Mouse (Mus musculus) hindbrain, embryonic 11.5 days (tissue): ENCODE measurements around the gene Dcst1. TPM values are rescaled to one million over a fixed set of nuclear protein-coding genes. Genes with fewer than 3 reads are reported as not detected.

Experiments used
- ATAC-seq: fragments of 200-750 bp; cut with Nextera tagmentation; 2 replicates; pipeline ENCODE4 v1.8.0; 2017; ENCODE audit warnings: mild to moderate bottlenecking, moderate TSS enrichment, moderate library complexity; ENCODE audit not compliant: low FRiP score
- DNase-seq: peaks from one replicate; pipeline ENCODE4 v3.0.0-alpha.2; 2015; ENCODE audit warnings: low spot score
- H3K27ac ChIP-seq: fragments of 300-500 bp; sonication (generic); 2 replicates; pipeline ENCODE4 v1.5.1; 2014; ENCODE audit warnings: mild to moderate bottlenecking, low read depth, low read length
- H3K27me3 ChIP-seq: fragments of 300-500 bp; sonication (generic); 2 replicates; pipeline ENCODE4 v1.6.1; 2014; ENCODE audit warnings: mild to moderate bottlenecking, low read length, moderate library complexity, mixed read lengths; ENCODE audit not compliant: control insufficient read depth, insufficient read depth
- H3K36me3 ChIP-seq: fragments of 300-500 bp; sonication (generic); 2 replicates; pipeline ENCODE4 v1.6.1; 2014; ENCODE audit warnings: mild to moderate bottlenecking, low read length, moderate library complexity, mixed read lengths; ENCODE audit not compliant: control insufficient read depth, insufficient read depth
- H3K4me1 ChIP-seq: fragments of 300-500 bp; sonication (generic); replicated peaks from 2 replicates; pipeline ENCODE4 v1.6.1; 2014; ENCODE audit warnings: low read length, mixed read lengths; ENCODE audit not compliant: control insufficient read depth, insufficient read depth
- H3K4me2 ChIP-seq: fragments of 300-500 bp; sonication (generic); replicated peaks from 2 replicates; pipeline ENCODE4 v1.6.1; 2014; ENCODE audit warnings: mild to moderate bottlenecking, low read depth, low read length
- H3K4me3 ChIP-seq: fragments of 300-500 bp; sonication (generic); 2 replicates; pipeline ENCODE4 v1.5.1; 2014; ENCODE audit warnings: low read depth, low read length
- H3K9ac ChIP-seq: fragments of 300-500 bp; sonication (generic); 2 replicates; pipeline ENCODE4 v1.6.1; 2014; ENCODE audit warnings: low read depth, low read length
- H3K9me3 ChIP-seq: fragments of 300-500 bp; sonication (generic); 2 replicates; pipeline ENCODE4 v1.6.1; 2016; ENCODE audit warnings: low read length; ENCODE audit not compliant: control insufficient read depth
- WGBS: fragments of 180-500 bp; shearing (Covaris S2); extraction: QIAGEN DNeasy Blood & Tissue Kit; methylation state at CpG from one replicate; pipeline ENCODE4 v1.1.7; 2014; 5-methylcytosine and 5-hydroxymethylcytosine counted together
- polyA plus RNA-seq: library from polyadenylated mRNA; unstranded; fragments of >200 nt; fragmentation: Nextera tagmentation; extraction: Ambion mirVana; gene quantifications from 2 replicates; pipeline ENCODE4 v1.2.1, GENCODE M21; 2014

Gene Dcst1
- polyA plus RNA-seq, 1 experiment from 2014 or later: 0.63 TPM

GRCm38 (mm10) chr3:89390699-89391662 lies 25.9 kb upstream of the Dcst1 start:
- DNase-seq: peak; percentile 14

GRCm38 (mm10) chr3:89390111-89390515 lies 25.1 kb upstream of the Dcst1 start:
- no peak overlapping the region for H3K27ac ChIP-seq
- ATAC-seq (no peak), DNase-seq (no peak)
- H3K27me3 ChIP-seq: peaks cover 7% of the 10 kb centered on the region
- no peak overlapping the region for H3K4me2 ChIP-seq
- peaks cover 25% of the 10 kb centered on the region for H3K4me1 ChIP-seq
- WGBS: 56% methylated on average over 5 of the region's 5 CpGs
- no peak overlapping the region for H3K4me3 ChIP-seq
- H3K36me3 ChIP-seq: no peaks in the 10 kb centered on the region
- H3K9me3 ChIP-seq: no peaks in the 10 kb centered on the region
- H3K9ac ChIP-seq: no peak overlapping the region

More at GRCm38 (mm10) chr3:89390699-89391662, 25.9 kb upstream of the Dcst1 start:
- Histone ChIP-seq H3K36me3 (no peaks in the 10 kb centered on the region), H3K4me2 (peak overlapping the region; percentile 97), H3K9ac (peak overlapping the region; percentile 55), H3K27me3 (peaks cover 13% of the 10 kb centered on the region), H3K4me1 (peaks cover 25% of the 10 kb centered on the region), H3K27ac (no peak overlapping the region), H3K4me3 (peak overlapping the region; percentile 47), H3K9me3 (no peaks in the 10 kb centered on the region)
- no peak for ATAC-seq
- WGBS: 12% methylated on average over 19 of the region's 19 CpGs

- H3K4me1 ChIP-seq: peaks cover 20% of the 10 kb centered on the region
Measured at GRCm38 (mm10) chr3:89388901-89389740, 24.1 kb upstream of the Dcst1 start.

GRCm38 (mm10) chr3:89388134-89388881 lies 23.3 kb upstream of the Dcst1 start:
- Histone ChIP-seq H3K9me3 (no peaks in the 10 kb centered on the region), H3K27ac (no peak overlapping the region), H3K36me3 (no peaks in the 10 kb centered on the region), H3K4me1 (peaks cover 20% of the 10 kb centered on the region), H3K4me3 (no peak overlapping the region), H3K27me3 (peaks cover 7% of the 10 kb centered on the region), H3K4me2 (no peak overlapping the region; the same call in 1 of the 2 replicates), H3K9ac (no peak overlapping the region)
- DNase-seq: no peak
- no peak for ATAC-seq
- WGBS: 78% methylated on average over 10 of the region's 11 CpGs

More at GRCm38 (mm10) chr3:89388901-89389740, 24.1 kb upstream of the Dcst1 start:
- no peak overlapping the region for H3K27ac ChIP-seq
- no peak for ATAC-seq
- no peaks in the 10 kb centered on the region for H3K9me3 ChIP-seq
- H3K9ac ChIP-seq: no peak overlapping the region
- DNase-seq: peak; percentile 41
- no peak overlapping the region for H3K4me3 ChIP-seq
- peaks cover 7% of the 10 kb centered on the region for H3K27me3 ChIP-seq
- H3K4me2 ChIP-seq: no peak overlapping the region
- WGBS: 74% methylated on average over 5 of the region's 6 CpGs
- no peaks in the 10 kb centered on the region for H3K36me3 ChIP-seq

- no peak overlapping the region for H3K9ac ChIP-seq
- H3K9me3 ChIP-seq: no peaks in the 10 kb centered on the region
- peaks cover 6% of the 10 kb centered on the region for H3K27me3 ChIP-seq
- H3K4me1 ChIP-seq: peaks cover 16% of the 10 kb centered on the region
- WGBS: 74% methylated on average over 11 of the region's 11 CpGs
- ATAC-seq (no peak), DNase-seq (no peak)
- no peaks in the 10 kb centered on the region for H3K36me3 ChIP-seq
- H3K4me3 ChIP-seq: no peak overlapping the region
- H3K4me2 ChIP-seq: no peak overlapping the region
- no peak overlapping the region for H3K27ac ChIP-seq
Measured at GRCm38 (mm10) chr3:89387632-89388031, 22.6 kb upstream of the Dcst1 start.

GRCm38 (mm10) chr3:89386438-89387420 lies 21.7 kb upstream of the Dcst1 start:
- H3K4me2 ChIP-seq: no peak overlapping the region
- ATAC-seq: no peak
- H3K36me3 ChIP-seq: no peaks in the 10 kb centered on the region
- peaks cover 11% of the 10 kb centered on the region; the same call in 1 of the 2 replicates for H3K4me1 ChIP-seq
- no peak overlapping the region for H3K4me3 ChIP-seq
- DNase-seq: no peak
- H3K27ac ChIP-seq: no peak overlapping the region
- H3K9ac ChIP-seq: no peak overlapping the region
- no peaks in the 10 kb centered on the region for H3K9me3 ChIP-seq
- WGBS: 52% methylated on average over 17 of the region's 17 CpGs
- H3K27me3 ChIP-seq: no peaks in the 10 kb centered on the region

GRCm38 (mm10) chr3:89385451-89385850 lies 20.4 kb upstream of the Dcst1 start:
- no peaks in the 10 kb centered on the region for H3K36me3 ChIP-seq
- no peaks in the 10 kb centered on the region for H3K4me1 ChIP-seq
- no peak overlapping the region for H3K27ac ChIP-seq
- DNase-seq (no peak), ATAC-seq (no peak)
- H3K27me3 ChIP-seq: no peaks in the 10 kb centered on the region
- 43% methylated on average over 10 of the region's 11 CpGs for WGBS
- no peak overlapping the region for H3K9ac ChIP-seq
- no peaks in the 10 kb centered on the region for H3K9me3 ChIP-seq
- no peak overlapping the region for H3K4me2 ChIP-seq
- H3K4me3 ChIP-seq: no peak overlapping the region
